Mouse (Mus musculus): ENCODE measurements around the gene Ifitm3. TPM values are rescaled to one million over a fixed set of nuclear protein-coding genes. Genes with fewer than 3 reads are reported as not detected.

Ifitm3 gene
- polyA plus RNA-seq, 1 experiment from 2014 or later, result 14.0 TPM

Other genes with a start within 250 kb of the Ifitm3 start
- gene Cyp2e1, start 247.0 kb downstream of the Ifitm3 start, polyA plus RNA-seq (2014; fragmentation: Nextera tagmentation; extraction: Ambion mirVana), result not detected in 2 replicates
- 0.12 TPM in 1 of 2 replicates, not detected in the other for gene Syce1, start 222.9 kb downstream of the Ifitm3 start, polyA plus RNA-seq (2014; fragmentation: Nextera tagmentation; extraction: Ambion mirVana)
- 5.4 and 7.1 TPM in 2 replicates for gene Zfp941, start 188.6 kb downstream of the Ifitm3 start, polyA plus RNA-seq (2014; fragmentation: Nextera tagmentation; extraction: Ambion mirVana)
- not detected in 2 replicates for gene Urah, start 175.8 kb downstream of the Ifitm3 start, polyA plus RNA-seq (2014; fragmentation: Nextera tagmentation; extraction: Ambion mirVana)
- gene Scgb1c1, start 165.2 kb downstream of the Ifitm3 start, polyA plus RNA-seq (2014; fragmentation: Nextera tagmentation; extraction: Ambion mirVana), result not detected in 2 replicates
- gene Odf3, start 163.0 kb downstream of the Ifitm3 start, polyA plus RNA-seq (2014; fragmentation: Nextera tagmentation; extraction: Ambion mirVana), result not detected in 2 replicates
- not detected in 2 replicates for gene Gm45785, start 154.4 kb downstream of the Ifitm3 start, polyA plus RNA-seq (2014; fragmentation: Nextera tagmentation; extraction: Ambion mirVana)
- 60.4 and 65.5 TPM in 2 replicates for gene Ric8a, start 153.8 kb downstream of the Ifitm3 start, polyA plus RNA-seq (2014; fragmentation: Nextera tagmentation; extraction: Ambion mirVana)
- gene Bet1l, start 153.2 kb downstream of the Ifitm3 start, polyA plus RNA-seq (2014; fragmentation: Nextera tagmentation; extraction: Ambion mirVana), result 23.9 and 25.3 TPM in 2 replicates
- 173 and 182 TPM in 2 replicates for gene Psmd13, start 128.8 kb downstream of the Ifitm3 start, polyA plus RNA-seq (2014; fragmentation: Nextera tagmentation; extraction: Ambion mirVana)
- gene Sirt3, start 128.5 kb downstream of the Ifitm3 start, polyA plus RNA-seq (2014; fragmentation: Nextera tagmentation; extraction: Ambion mirVana), result 18.4 and 21.6 TPM in 2 replicates
- gene Cox8b, start 110.3 kb downstream of the Ifitm3 start, polyA plus RNA-seq (2014; fragmentation: Nextera tagmentation; extraction: Ambion mirVana), result not detected in 2 replicates
- 0.08 and 0.21 TPM in 2 replicates for gene Nlrp6, start 89.9 kb downstream of the Ifitm3 start, polyA plus RNA-seq (2014; fragmentation: Nextera tagmentation; extraction: Ambion mirVana)
- 10.2 and 12.5 TPM in 2 replicates for gene Pgghg, start 69.4 kb downstream of the Ifitm3 start, polyA plus RNA-seq (2014; fragmentation: Nextera tagmentation; extraction: Ambion mirVana)
- 0.20 TPM in 1 of 2 replicates, not detected in the other for gene Ifitm5, start 60.5 kb downstream of the Ifitm3 start, polyA plus RNA-seq (2014; fragmentation: Nextera tagmentation; extraction: Ambion mirVana)
- not detected in 2 replicates for gene Gm45717, start 54.8 kb downstream of the Ifitm3 start, polyA plus RNA-seq (2014; fragmentation: Nextera tagmentation; extraction: Ambion mirVana)
- 198 and 207 TPM in 2 replicates for gene Ifitm2, start 54.8 kb downstream of the Ifitm3 start, polyA plus RNA-seq (2014; fragmentation: Nextera tagmentation; extraction: Ambion mirVana)
- gene Ifitm1, start 43.5 kb downstream of the Ifitm3 start, polyA plus RNA-seq (2014; fragmentation: Nextera tagmentation; extraction: Ambion mirVana), result 8.0 and 9.5 TPM in 2 replicates
- not detected in 2 replicates for gene Ifitm6, start 7.2 kb upstream of the Ifitm3 start, polyA plus RNA-seq (2014; fragmentation: Nextera tagmentation; extraction: Ambion mirVana)
- gene Gm17387, start 18.4 kb upstream of the Ifitm3 start, polyA plus RNA-seq (2014; fragmentation: Nextera tagmentation; extraction: Ambion mirVana), result not detected in 2 replicates
- gene B4galnt4, start 50.3 kb upstream of the Ifitm3 start, polyA plus RNA-seq (2014; fragmentation: Nextera tagmentation; extraction: Ambion mirVana), result 18.8 and 19.5 TPM in 2 replicates
- 0.82 and 0.84 TPM in 2 replicates for gene Pkp3, start 67.4 kb upstream of the Ifitm3 start, polyA plus RNA-seq (2014; fragmentation: Nextera tagmentation; extraction: Ambion mirVana)
- gene Sigirr, start 89.8 kb upstream of the Ifitm3 start, polyA plus RNA-seq (2014; fragmentation: Nextera tagmentation; extraction: Ambion mirVana), result 1.2 and 1.8 TPM in 2 replicates
- 0.12 TPM in 1 of 2 replicates, not detected in the other for gene Ano9, start 107.0 kb upstream of the Ifitm3 start, polyA plus RNA-seq (2014; fragmentation: Nextera tagmentation; extraction: Ambion mirVana)
- 68.6 and 70.7 TPM in 2 replicates for gene Ptdss2, start 111.6 kb upstream of the Ifitm3 start, polyA plus RNA-seq (2014; fragmentation: Nextera tagmentation; extraction: Ambion mirVana)
- 54.6 and 56.7 TPM in 2 replicates for gene Rnh1, start 162.1 kb upstream of the Ifitm3 start, polyA plus RNA-seq (2014; fragmentation: Nextera tagmentation; extraction: Ambion mirVana)
- 86.1 and 103 TPM in 2 replicates for gene Hras, start 183.2 kb upstream of the Ifitm3 start, polyA plus RNA-seq (2014; fragmentation: Nextera tagmentation; extraction: Ambion mirVana)
- gene Lrrc56, start 183.4 kb upstream of the Ifitm3 start, polyA plus RNA-seq (2014; fragmentation: Nextera tagmentation; extraction: Ambion mirVana), result 7.5 and 8.8 TPM in 2 replicates
- gene Lmntd2, start 203.3 kb upstream of the Ifitm3 start, polyA plus RNA-seq (2014; fragmentation: Nextera tagmentation; extraction: Ambion mirVana), result 2.1 and 2.5 TPM in 2 replicates
- gene Rassf7, start 205.1 kb upstream of the Ifitm3 start, polyA plus RNA-seq (2014; fragmentation: Nextera tagmentation; extraction: Ambion mirVana), result 33.5 and 38.3 TPM in 2 replicates
- 59.6 and 78.3 TPM in 2 replicates for gene Phrf1, start 218.0 kb upstream of the Ifitm3 start, polyA plus RNA-seq (2014; fragmentation: Nextera tagmentation; extraction: Ambion mirVana)

Data from midbrain, embryonic 11.5 days (tissue).